Mouse (Mus musculus): ENCODE measurements around the gene Mecr.

GRCm38 (mm10) chr4:131826905-131827304 is 16.4 kb upstream of the Mecr start:
- TF ChIP-seq CTCF (IDR thresholded peaks at IDR 0.05; ENCODE audit: borderline replicate concordance, insufficient read depth, low read length), result no peak
- no peak for TF ChIP-seq POLR2A (IDR thresholded peaks at IDR 0.05; ENCODE audit: low read depth, low read length)
